29 mouse cellular contexts compared by ENCODE assay signal in the genomic region with DNA sequence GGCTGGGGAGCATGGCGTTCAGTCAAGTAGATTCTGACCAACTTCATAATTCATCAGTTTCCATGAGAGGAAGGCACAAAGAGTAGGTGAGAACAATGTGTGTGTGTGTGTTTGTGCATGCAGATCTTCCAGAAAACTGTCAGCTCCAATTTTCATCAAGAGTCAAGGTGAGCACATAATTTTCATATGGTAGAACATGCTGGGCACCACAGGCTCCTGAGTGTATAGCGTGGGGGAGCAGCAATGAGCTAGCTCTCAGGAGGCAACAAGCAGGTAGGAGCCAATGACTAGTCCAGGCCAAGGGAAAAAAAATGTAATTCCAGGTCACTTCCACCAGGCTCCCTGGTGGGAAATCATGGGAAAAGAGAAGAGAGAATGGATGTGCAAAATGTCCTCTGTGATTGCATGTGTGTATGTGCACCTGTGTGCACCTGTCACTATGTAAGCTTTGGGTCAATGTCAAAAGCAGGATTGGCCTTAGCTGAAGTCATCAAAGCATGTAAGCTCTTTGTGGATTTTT. TPM values are rescaled to one million over a fixed set of nuclear protein-coding genes. Genes with fewer than 3 reads are reported as not detected.
A peak's percentile ranks its signal among the peaks of the same experiment; 100 is the strongest.
DNase-seq lines count a peak whose midpoint lies in the region; ATAC-seq lines count a peak whose summit lies in the region.
"Had no signal": no experiment of that assay in that cellular context is flagged by ENCODE, and none has a peak within 500 bp of the region (broad histone marks: within the 10 kb centered on the region; RNA-seq: fewer than 3 reads in every experiment).

No protein-coding gene starts in this region.

- no peak overlapping the region for H3K4me3 ChIP-seq in forebrain, embryonic 14.5 days (ENCODE audit: low read depth, low read length)
- H3K4me3 ChIP-seq: embryonic facial prominence, embryonic 10.5 days; embryonic facial prominence, embryonic 15.5 days; forebrain, embryonic 12.5 days; kidney, embryonic 15.5 days; liver, embryonic 12.5 days; stomach, embryonic 15.5 days had no signal

- ATAC-seq in cerebellum, adult (ENCODE audit: insufficient number of reproducible peaks, low FRiP score, low TSS enrichment), result peak; percentile 95
- ATAC-seq in forebrain, embryonic 14.5 days, result no peak
- no peak for ATAC-seq in CD4-positive, CD25-positive, alpha-beta regulatory T cell, adult 4 months
- ATAC-seq: inflammation-experienced regulatory T-cells, adult 6 months; liver, embryonic 12.5 days; liver, postnatal 0 days; Patski had no signal

- no peak overlapping the region for H3K4me2 ChIP-seq in forebrain, embryonic 14.5 days (ENCODE audit: low read length)
- H3K4me2 ChIP-seq: embryonic facial prominence, embryonic 15.5 days; forebrain, embryonic 12.5 days; heart, embryonic 11.5 days; hindbrain, embryonic 14.5 days; kidney, embryonic 15.5 days; liver, embryonic 12.5 days; midbrain, embryonic 11.5 days; stomach, embryonic 15.5 days had no signal

- H3K9me3 ChIP-seq in forebrain, embryonic 14.5 days (replicated peaks; ENCODE audit: control insufficient read depth, low read length), result peaks cover 4% of the 10 kb centered on the region; the same call in 1 of the 2 replicates
- H3K9me3 ChIP-seq: embryonic facial prominence, embryonic 15.5 days; stomach, embryonic 15.5 days had no signal

- 96% methylated on average over 2 of the region's 2 CpGs for WGBS in forebrain, embryonic 14.5 days

- intact Hi-C loops in gastrocnemius, postnatal 36 days (cut with DNase I), result no loop called here

- H3K4me1 ChIP-seq in forebrain, embryonic 14.5 days (ENCODE audit: control insufficient read depth, insufficient read depth, low read length), result no peaks in the 10 kb centered on the region
- H3K4me1 ChIP-seq: embryonic facial prominence, embryonic 10.5 days; embryonic facial prominence, embryonic 15.5 days; forebrain, embryonic 12.5 days; kidney, embryonic 15.5 days; liver, embryonic 12.5 days; stomach, embryonic 15.5 days had no signal

- H3K27ac ChIP-seq in forebrain, embryonic 14.5 days (ENCODE audit: low read depth, low read length), result no peak overlapping the region
- H3K27ac ChIP-seq: embryonic facial prominence, embryonic 10.5 days; embryonic facial prominence, embryonic 15.5 days; forebrain, embryonic 12.5 days; hindbrain, embryonic 14.5 days; kidney, embryonic 15.5 days; liver, embryonic 12.5 days; stomach, embryonic 15.5 days had no signal

- no peaks in the 10 kb centered on the region for H3K36me3 ChIP-seq in forebrain, embryonic 14.5 days (ENCODE audit: control insufficient read depth, insufficient read depth, low read length)
- H3K36me3 ChIP-seq: embryonic facial prominence, embryonic 10.5 days; embryonic facial prominence, embryonic 15.5 days; forebrain, embryonic 12.5 days; G1E; kidney, embryonic 15.5 days; liver, embryonic 12.5 days; stomach, embryonic 15.5 days had no signal

- DNase-seq in cerebellum, postnatal 4 days (ENCODE audit: low spot score in 2 of 2), result no peak
- DNase-seq in retina, postnatal 1 day, result peak; percentile 32
- DNase-seq in retina, embryonic 14.5 days (ENCODE audit: low spot score), result no peak
- DNase-seq in cerebellum, postnatal 10 days, result peak; percentile 74 to 78
- no peak for DNase-seq in forebrain, embryonic 14.5 days (ENCODE audit: low spot score)
- no peak for DNase-seq in gastrocnemius, postnatal 36 days
- DNase-seq: adrenal gland, postnatal 14 days; gastrocnemius, postnatal 14 days; heart, adult 18-20 months; heart, postnatal 4 days; kidney, adult 11 months; kidney, postnatal 25 days; liver, postnatal 0 days; lung, postnatal 36 days; right cerebral cortex, postnatal 25 days had no signal

- no peak overlapping the region for H3K9ac ChIP-seq in forebrain, embryonic 14.5 days (ENCODE audit: low read length)
- H3K9ac ChIP-seq: embryonic facial prominence, embryonic 15.5 days; forebrain, embryonic 12.5 days; hindbrain, embryonic 14.5 days; kidney, embryonic 15.5 days; liver, embryonic 12.5 days; liver, postnatal 0 days; stomach, embryonic 15.5 days had no signal

- no peaks in the 10 kb centered on the region for H3K27me3 ChIP-seq in forebrain, embryonic 14.5 days (replicated peaks; ENCODE audit: control insufficient read depth, insufficient read depth, low read length)
- H3K27me3 ChIP-seq: embryonic facial prominence, embryonic 15.5 days; forebrain, embryonic 12.5 days; kidney, embryonic 15.5 days; liver, embryonic 12.5 days; Patski; stomach, embryonic 15.5 days had no signal

RNA-seq across cellular contexts. Expression of gene Dock9, which starts 35.4 kb away (rescaled TPM):
- polyA plus RNA-seq in forebrain, embryonic 14.5 days (2014; fragmentation: Nextera tagmentation; extraction: Ambion mirVana), result 8.5 and 12.6 TPM in 2 replicates
- 1 to 10 TPM; 5.7 to 5.8 TPM for polyA plus RNA-seq in CD4-positive, CD25-positive, alpha-beta regulatory T cell, adult 4 months (2017; shearing (Covaris generic))
- 10 to 100 TPM; 14.9 to 18.2 TPM for total RNA-seq in gastrocnemius, postnatal 36 days (2021)

RNA-seq across cellular contexts. Expression of gene Ubac2, which starts 45.4 kb away (rescaled TPM):
- 55.6 and 56.9 TPM in 2 replicates for polyA plus RNA-seq in forebrain, embryonic 14.5 days (2014; fragmentation: Nextera tagmentation; extraction: Ambion mirVana)
- polyA plus RNA-seq in CD4-positive, CD25-positive, alpha-beta regulatory T cell, adult 4 months (2017; shearing (Covaris generic)), result 10 to 100 TPM; 83.5 to 93.7 TPM
- total RNA-seq in gastrocnemius, postnatal 36 days (2021), result 10 to 100 TPM; 25.3 to 27.3 TPM

Comparison
In these comparisons a context has a peak if more than half of its experiments do, and no peak if none do; other contexts are left out.
1. DNase-seq: peak in retina, postnatal 1 day (single experiment) and cerebellum, postnatal 10 days (2 of 2); none in cerebellum, postnatal 4 days (0 of 2), retina, embryonic 14.5 days (single experiment), forebrain, embryonic 14.5 days (single experiment) and gastrocnemius, postnatal 36 days (0 of 2).